Mouse (Mus musculus): ENCODE measurements at regions not wholly inside any gene's neighbourhood (a gene's known extent, or its start where the extent isn't known, plus 50 kb on each side); places are given as distances from the start of the nearest gene placed in this dataset.

GRCm38 (mm10) chr11:71636785-71637184 is 112.9 kb upstream of the Wscd1 start:
- TF ChIP-seq HCFC1 (IDR thresholded peaks at IDR 0.05; ENCODE audit: borderline replicate concordance, insufficient read depth, low read length) (no peak), ZC3H11A (IDR thresholded peaks at IDR 0.05; ENCODE audit: borderline replicate concordance, low read depth, low read length) (no peak)
